Mouse (Mus musculus) mouse embryonic stem cell (cell line): Measurements from ENCODE around the gene Map2k2.

Experiments
- in situ Hi-C, 2 experiments: fragments of 300-500 bp; cut with MboI; formaldehyde crosslinking; loops; 1 replicate in 1 of 2; 3 replicates in 1 of 2; pipeline ENCODE4 v1.14.3; 2019 to 2020; ENCODE audit warnings: low sequenced_read_pairs in 2 of 2, low pct_unique_long_range_greater_than_20kb in 1 of 2, mixed read lengths in 1 of 2; ENCODE audit not compliant: unreplicated experiment in 1 of 2

The Map2k2 gene

DNA sequence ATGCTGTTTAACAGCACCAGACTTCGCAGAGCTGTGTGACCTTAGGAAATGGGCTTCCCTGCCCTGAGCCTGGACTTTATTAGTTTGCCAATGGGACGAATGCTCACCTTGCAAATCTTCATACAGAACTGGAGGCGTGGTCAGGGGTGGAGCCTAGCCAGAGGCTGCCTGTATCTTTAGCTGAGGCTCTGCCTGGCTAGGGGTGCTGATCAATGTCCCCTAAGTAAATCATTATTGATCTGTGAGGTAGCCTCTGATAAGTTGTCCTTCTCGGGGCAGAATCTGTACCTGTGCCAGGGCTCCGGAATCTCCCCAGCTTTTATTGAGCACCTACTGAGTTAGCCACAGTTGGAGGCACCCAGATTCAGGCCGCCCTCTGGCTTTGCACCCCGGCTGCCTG is 15.1 kb upstream of the Map2k2 start:
- in situ Hi-C loops = no loop called here

DNA sequence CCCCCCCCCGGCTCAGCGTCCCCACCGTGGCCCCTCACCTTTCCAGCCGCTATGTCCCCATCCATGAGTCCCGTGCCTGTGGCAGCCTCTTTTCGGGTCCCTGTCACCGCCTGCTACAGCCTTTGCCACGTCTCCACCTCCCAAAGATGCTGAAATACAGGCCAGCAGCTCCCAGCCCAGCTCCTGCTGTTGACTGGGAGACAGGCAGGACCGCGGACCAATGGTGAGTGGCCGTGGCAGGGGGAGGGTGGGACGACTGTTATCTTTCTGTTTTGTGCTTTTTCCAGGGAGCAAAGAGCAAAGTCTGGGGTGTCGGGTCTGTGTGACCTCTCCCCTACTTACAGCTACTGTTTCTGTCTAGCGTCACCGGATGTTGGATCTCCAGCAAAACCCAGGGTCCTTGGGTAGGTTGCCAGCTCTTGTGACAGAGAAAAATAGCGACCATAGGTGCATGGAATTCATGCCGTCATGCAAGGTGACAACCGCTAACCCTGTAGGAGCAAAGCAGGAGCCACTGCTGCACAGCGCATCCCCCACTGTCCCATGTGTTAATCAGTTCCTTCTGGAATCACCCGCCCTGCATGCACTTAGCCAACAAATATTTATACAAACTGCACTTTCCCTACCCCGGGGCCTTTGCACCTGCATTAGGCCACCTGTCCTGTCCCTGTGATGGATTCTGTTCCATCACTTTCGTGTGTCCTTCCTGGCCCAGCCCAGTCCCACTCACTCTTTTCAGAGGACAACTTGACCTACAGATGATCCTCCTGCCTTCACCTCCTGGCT is 13.1 kb upstream of the Map2k2 start:
- in situ Hi-C loops = no loop called here

DNA sequence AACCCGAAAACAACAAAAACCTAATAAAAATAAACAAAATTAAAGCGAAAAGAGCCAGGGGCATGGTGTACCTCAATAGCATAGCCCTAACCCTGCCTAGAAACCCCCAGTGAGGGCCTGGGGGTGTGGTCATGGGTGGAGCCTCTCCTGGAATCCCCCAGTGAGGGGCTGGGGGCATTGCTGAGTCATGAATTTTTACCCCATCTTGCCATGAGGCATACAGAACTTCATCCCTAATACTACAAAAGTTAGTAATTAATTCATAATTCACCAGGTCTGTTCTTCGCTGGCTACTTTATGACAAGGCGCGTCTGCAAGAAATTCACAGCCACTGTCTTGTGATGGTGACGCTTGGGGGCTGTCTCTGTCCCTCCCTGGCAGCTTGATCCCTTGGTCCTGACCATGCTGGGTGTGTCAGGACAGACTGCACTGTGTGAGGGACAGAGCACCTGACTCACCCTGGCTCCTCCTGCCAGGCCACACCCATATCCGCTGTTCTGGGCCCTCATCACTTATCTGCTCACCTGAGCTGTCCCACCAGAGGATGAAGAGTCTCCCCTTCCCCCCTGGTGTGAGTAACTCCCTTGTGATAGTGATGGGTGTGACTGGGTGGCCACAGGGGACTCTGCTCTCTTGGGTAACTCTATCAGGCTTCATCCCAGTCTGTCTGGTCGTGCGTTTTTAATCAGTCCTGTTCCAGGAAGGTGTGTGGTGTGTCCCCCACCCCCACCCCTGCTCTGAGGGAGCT is 10.6 kb upstream of the Map2k2 start:
- in situ Hi-C loops = no loop called here

DNA sequence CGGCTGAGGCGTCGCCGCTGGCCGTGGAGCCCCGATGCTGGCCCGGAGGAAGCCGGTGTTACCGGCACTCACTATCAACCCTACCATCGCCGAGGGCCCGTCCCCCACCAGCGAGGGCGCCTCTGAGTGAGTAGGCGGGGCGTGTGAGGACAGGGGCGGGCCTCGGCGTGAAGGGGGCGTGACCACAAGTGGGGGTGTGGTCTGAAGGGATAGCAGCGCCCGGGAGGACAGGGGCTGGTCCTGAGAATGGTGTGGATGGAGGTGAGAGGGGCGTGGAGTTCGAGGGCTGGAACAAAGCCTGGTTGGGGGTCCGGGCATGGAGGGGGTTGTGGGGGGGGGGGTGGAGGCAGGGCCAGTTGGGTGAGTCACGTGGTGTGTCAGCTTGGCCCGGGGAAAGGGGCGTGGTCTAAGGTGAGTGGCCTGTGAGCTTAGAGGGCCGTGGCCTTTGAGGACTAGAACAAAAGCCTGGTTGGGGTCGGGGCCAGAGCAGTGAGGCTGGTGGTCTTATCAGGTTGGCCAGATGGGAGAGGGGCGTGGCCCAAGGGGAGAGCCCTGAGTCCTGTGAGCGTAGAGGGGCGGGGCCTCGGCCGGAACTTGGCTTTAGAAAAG is 502 bp downstream of the Map2k2 start:
- in situ Hi-C loops = no loop called here

DNA sequence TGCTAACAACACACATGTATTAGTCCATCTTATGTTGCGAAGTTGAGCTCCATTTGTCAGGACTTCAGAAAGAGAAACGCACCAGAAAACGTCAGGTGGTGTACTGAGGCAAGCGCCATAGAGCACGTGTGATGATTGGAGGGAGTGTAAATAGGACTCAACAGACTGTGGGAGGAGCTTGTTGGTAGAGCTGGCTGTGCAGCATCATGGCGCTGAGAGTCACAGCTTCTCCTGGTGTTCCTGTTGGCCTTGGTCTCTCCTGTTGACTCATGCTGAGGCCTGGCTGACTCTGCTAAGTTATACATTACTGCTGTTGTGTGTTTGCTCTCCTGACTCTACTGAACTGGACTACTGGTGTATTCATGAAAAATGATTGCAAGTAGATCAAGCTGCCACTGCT is 7.2 kb downstream of the Map2k2 start:
- in situ Hi-C loops = no loop called here

DNA sequence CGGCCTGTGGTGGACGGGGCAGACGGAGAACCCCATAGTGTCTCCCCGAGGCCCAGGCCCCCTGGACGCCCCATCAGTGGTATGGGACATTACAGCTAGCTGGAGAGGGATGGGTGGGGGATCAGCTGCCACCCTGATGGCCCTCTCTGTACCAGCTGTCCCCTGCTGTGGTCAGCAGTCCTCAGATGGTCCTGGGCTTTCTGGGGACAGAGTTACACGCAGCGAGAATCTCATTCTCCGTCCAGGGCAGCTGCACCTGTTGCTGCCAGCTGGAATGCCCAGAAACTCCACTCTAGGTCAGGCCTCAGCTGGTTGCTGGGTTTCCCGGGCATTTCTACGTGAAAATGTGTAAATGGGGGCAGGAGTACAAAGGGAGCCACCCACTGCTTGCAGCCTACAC is 13.9 kb downstream of the Map2k2 start:
- in situ Hi-C loops = no loop called here

DNA sequence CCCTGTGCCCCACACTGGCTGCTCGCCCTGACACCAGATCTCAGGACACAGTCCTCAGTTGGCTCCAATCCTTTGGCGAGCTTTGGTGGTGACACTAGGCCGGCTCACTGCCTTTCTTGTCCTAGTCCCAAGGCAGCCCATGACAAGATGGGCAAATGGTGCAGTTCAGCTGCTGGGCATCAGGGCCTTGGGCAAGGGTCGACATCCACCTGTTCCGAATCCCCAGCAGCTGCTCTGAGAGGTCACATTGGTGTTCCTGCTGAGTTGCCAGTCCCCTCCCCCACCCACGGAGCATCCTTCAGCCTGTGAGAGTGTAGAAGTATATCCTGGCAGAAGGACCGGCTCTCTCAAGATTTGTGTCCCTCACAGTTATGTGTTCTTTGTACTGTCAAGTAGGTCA is 14.9 kb downstream of the Map2k2 start:
- in situ Hi-C loops = no loop called here

DNA sequence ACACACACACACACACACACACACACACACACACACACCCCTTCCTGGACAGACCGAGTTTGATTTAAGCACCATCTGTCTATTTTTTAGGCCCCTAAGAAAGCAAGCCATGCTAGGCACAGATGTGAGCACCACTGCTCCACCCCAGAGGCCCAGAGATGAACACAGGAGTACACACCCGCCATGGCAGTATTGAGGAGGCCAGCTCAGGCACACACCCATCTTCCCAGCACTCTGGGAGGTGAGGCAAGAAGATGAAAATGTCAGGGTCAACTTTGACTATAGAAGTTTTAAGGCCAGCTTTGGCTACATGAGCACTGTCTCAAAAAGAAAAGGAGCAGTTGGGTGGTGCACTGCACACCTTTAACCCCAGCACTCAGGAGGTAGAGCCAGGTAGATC is 17.2 kb downstream of the Map2k2 start:
- in situ Hi-C loops = no loop called here

DNA sequence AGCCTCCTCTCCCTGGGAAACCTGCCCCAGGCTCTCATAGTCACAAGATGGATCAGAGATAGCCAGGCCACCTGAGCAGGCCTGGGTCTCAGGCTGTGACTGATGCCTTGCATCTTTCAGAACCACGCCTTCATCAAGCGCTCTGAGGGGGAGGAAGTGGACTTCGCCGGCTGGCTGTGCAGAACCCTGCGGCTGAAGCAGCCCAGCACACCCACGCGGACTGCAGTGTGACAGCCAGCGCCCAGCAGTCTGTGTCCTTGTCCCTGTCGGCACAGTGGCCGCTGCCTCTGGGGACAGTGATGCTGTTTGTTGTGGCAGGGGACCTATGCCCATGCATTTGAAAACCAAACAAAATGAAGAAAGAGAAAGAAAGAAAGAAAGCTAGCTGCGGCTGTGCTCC is 17.8 kb downstream of the Map2k2 start:
- in situ Hi-C loops = no loop called here

DNA sequence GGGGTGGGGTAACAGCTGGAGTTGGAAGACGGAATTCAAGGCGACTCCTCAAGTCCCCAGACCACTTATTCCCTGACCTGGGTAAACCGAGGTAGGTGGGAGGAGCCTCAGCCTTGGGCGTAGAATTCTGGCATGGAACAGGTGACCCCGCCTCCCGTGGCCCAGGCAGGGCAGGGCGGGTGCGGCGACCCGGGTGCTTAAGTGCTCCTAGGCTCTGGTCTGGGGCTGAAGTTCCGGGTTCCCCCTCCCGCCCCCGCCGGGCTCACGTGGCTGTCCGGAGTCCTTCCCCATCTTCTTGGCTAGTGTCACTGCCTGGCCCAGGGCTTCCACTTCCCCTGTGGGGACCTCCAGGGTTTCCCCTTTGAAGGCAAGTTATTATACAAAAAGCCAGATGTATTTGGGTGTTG is 28.5 kb downstream of the Map2k2 start:
- in situ Hi-C loops = no loop called here

DNA sequence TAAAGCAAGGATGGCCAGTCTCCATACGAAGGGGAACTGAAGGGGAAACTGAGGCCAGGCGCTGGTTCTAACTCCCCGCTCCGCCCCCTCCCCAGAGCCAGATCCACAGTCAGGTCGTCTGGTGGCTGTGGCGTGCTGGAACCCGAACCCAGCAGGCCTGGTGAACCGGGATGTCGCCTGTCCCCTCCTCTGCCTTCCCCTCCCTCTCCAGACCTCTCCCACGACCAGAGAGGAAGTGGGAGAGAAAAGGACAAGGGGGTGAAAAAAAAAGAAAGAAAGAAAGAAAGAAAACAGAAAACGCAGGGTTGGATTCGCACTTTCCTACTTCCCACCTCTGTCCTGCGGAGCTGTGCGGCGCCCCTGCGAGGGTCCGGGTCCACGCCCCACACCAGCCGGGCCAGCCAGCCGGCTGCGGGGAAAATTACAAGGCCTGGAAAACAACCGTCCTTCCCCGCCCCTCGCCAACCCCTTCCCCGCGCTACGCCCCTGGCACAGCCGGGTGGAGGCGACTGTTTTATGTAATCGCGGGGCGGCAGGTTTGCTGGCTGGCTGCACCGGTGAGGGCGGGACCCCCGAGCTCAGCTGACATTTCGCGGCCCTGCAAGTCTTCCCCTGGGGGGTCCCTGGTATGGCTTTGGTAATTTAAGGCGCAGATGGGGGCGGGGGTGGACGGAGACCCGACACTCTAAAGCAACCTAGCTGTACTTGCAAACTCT is 29.4 kb downstream of the Map2k2 start, which contains the start of gene Zbtb7a:
Gene Zbtb7a (plus strand): TSS at position 255 of the 716 bp plus-strand sequence.
- in situ Hi-C loops = no loop called here

DNA sequence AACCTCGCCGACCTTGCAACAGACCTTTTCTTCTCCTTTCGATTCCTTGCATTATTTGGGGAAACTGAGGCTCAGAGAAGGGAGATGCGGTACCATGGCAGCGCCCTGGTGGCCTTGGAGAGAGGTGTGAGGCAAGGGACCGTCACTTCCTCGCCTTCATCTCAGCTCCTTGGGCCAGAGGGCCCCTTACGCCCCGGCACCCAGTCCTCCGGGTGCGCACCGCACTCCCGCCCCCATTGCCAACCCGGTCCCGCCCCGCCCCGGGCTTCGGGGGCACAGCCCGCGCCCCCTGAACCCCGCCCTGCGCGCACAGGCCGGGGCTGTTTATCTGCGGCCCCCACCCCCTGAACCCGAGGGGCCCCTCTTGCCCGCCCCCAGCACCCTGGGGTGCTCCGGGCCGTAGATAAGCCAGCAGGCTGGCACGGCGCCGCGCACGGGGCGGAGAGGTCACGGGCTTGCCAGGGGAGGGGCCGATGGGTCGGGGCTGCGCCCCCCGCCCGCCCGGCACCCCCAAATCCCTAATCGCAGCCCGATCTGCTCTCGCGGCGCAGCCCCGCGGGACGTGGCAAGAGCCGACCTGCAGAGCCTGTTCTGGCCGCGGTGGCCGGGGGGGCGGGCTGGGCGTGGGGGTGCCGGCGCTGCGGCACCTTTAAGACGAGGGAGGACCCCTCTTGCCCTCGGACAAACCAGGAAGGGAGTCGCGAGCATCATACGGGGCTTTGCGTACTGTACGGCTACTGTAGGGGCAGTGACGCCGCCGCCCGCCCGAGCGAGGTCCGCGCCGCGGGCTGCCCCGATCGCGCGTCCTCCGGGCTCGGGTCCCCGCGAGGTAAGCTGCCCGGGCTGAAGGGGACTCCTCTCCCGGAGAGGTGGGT is 30.4 kb downstream of the Map2k2 start:
- in situ Hi-C loops = no loop called here

DNA sequence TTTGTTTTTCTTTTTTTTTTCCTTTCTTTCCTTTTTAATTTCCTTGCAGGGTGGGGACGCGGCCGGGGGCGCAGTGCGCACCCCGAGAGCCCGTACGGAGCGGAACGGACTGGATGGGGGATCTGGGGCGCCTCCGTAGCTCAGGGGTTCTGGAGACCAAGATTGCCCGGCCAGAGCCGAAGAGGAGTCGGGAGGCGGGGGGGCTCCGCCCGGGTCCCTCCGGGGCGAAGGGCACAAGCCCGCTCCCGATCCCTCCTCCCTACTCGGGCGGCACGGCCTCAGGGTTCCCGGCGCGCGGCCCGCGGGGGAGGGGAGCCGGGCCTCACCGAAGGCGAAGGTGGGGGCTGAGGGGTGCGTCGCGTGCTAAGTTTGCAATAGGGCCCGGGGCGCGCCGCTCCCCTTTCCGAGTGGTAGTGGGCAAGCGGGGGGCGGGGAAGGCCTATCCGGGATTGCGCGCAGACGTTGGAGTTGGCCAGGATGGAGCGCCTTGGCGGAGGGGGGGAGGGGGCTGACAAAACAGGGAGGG is 31.1 kb downstream of the Map2k2 start:
- in situ Hi-C loops = no loop called here

DNA sequence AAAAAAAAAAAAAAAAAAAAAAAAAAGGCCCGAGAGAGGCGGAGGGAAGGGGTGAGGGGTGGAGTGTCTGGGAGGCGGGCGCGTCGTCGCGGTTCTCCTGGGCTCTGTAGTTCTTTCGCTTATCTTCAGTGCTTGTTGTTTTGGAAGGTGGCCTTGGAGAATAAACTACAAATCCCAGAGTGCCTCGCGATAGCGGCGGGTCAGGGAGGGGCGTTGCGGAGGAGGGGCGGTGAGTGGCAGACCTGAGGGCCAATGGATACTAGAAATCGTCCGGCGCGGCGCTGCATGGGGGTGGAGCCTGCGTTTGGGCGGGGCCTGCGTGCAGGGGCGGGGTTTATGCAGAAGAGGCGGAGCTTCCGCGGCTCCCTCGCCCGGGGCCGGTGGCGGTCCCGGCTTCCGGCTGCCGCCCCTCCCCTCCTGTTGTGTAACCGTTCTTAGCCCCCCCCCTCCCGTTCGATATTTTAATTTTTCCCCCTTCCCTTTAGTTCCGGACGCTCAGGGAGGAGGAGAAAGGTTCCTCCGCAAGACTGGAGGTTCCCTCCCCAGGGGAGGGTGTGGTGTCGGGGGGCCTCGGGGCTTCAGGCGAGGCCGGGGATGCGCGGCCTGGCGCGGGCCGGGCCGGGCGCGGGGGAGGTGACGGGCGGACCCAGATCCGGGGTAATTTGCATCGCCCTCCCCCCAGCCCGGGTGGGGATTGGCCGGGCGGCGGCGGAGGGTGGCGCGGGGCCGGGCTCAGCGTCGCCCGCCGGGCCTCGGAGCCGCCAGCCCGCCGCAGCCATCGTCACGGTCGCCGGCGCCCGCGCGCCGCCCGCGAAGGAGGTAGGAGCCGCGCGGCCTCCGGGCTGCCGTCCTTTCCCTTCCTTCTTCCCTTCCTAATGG is 31.8 kb downstream of the Map2k2 start:
- in situ Hi-C loops = no loop called here

DNA sequence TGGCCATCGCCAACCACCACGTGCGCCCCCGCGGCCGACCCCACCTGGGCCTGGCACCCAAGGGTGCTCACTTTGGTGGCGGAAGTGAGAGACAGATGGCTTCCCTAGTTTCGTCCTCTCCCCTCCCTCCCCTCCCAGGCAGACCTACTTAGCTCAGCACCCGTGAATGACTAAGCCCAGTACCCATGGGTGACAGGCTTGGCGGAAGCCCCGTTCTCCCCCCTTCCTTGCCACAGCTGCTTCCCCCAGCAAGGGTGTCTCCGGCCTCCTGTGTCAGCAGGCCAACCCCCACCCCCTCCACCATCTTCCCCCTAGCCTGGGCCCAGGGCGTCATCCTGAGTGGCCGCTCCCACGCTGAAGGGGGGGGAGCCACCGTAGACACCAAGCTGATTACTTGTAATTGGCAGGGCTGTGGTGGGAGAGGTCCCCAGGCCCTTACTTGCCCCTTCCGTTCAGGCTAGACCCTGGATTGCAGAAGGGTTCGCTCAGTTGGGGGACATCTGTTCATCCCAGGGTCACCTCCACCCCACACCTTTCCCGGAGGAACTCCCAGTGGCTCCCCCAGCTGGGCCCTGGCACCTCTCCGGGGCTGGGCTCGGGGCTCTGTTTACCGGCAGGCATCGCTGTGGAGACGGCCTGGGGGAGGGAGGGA is 32.5 kb downstream of the Map2k2 start:
- in situ Hi-C loops = no loop called here

DNA sequence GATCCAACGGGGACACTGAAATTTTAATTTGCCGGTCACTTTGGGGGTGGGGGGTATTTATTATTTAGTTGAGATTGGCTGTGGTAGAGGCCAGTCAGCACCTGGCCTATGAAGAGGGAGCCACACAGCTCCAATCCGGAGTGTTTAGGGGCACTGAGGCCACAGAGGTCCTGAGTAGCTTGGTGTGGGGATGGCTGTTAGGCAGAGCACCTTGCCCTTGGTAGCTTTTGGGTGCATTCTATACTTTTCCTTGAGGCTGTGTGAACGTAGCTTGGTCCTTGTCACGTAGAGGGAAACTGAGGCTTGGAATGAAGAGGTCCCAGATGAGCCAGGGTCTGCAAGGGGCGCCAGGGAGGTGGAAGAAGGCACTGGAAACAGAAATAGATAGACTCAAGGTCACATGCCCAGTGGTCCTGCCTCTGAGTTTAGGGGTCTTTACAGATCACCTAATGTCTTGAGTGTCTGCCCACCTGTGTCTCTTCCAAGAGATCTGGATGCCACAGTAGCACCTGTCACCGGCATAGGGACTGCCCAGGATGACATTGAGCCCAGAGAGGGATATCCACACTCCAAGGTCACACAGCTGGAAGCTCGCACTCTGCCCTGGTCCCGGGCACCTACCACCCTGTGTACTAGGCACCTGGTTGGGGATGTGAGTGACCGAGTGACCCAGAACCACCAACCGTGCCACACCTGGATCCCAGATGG is 33.3 kb downstream of the Map2k2 start:
- in situ Hi-C loops = no loop called here
